Mouse (Mus musculus) myocyte (in vitro differentiated cells): ENCODE data around the gene Grb14.

Experiments
- MAX ChIP-seq: IDR thresholded peaks from one replicate; pipeline ENCODE4 v1.6.1; 2011; ENCODE audit warnings: low read depth, mild to moderate bottlenecking, control low read depth
- POLR2A ChIP-seq: IDR thresholded peaks from one replicate; pipeline ENCODE4 v1.6.1; 2011; ENCODE audit warnings: low read depth, mild to moderate bottlenecking, control low read depth, moderate library complexity; ENCODE audit not compliant: insufficient read length
- TCF12 ChIP-seq: IDR thresholded peaks from one replicate; pipeline ENCODE4 v1.6.1; 2011; ENCODE audit warnings: mild to moderate bottlenecking, control low read depth; ENCODE audit not compliant: poor library complexity, insufficient read depth, severe bottlenecking
- TCF3 ChIP-seq: IDR thresholded peaks from one replicate; pipeline ENCODE4 v1.6.1; 2011; ENCODE audit warnings: low read depth, control low read depth; ENCODE audit not compliant: insufficient read length

DNA sequence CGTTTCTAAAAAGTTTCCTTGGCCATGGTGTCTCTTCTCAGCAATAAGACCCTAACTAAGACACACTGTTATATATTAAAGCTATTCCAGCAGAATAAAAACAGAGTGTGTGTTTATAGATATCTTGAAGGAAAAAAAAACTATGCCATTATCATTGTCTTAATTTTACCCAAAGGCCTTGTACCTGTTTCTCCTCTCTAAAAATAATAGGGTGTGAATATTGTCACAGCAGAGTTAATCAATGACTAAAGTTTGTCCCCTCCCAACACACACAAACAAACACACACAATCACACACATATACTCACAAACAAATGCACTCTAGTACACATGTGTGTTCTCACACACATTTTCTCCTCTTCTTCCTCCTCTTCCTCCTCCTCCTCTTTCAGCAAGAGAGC lies at the start of gene Grb14:
- TF ChIP-seq MAX (no peak), TCF12 (no peak), TCF3 (no peak), POLR2A (no peak)
